Mouse (Mus musculus) midbrain, embryonic 14.5 days (tissue): ENCODE results near the gene Lgr6. TPM values are rescaled to one million over a fixed set of nuclear protein-coding genes. Genes with fewer than 3 reads are reported as not detected.

Experiments used
- ATAC-seq: fragments of 200-750 bp; cut with Nextera tagmentation; 2 replicates; pipeline ENCODE4 v1.8.0; 2017; ENCODE audit warnings: moderate number of reproducible peaks, moderate library complexity; ENCODE audit not compliant: low FRiP score, low TSS enrichment
- DNase-seq: peaks from one replicate; pipeline ENCODE4 v3.0.0-alpha.2; 2015
- H3K27ac ChIP-seq: fragments of 300-500 bp; sonication (generic); replicated peaks from 2 replicates; pipeline ENCODE4 v1.5.1; 2014; ENCODE audit warnings: mild to moderate bottlenecking, low read depth, low read length, moderate library complexity
- H3K27me3 ChIP-seq: fragments of 300-500 bp; sonication (generic); 2 replicates; pipeline ENCODE4 v1.6.1; 2014; ENCODE audit warnings: low read length, control low read depth, mixed read lengths; ENCODE audit not compliant: control insufficient read depth, insufficient read depth
- H3K36me3 ChIP-seq: fragments of 300-500 bp; sonication (generic); 2 replicates; pipeline ENCODE4 v1.6.1; 2014; ENCODE audit warnings: low read length, control low read depth; ENCODE audit not compliant: control insufficient read depth, insufficient read depth
- H3K4me1 ChIP-seq: fragments of 300-500 bp; sonication (generic); 2 replicates; pipeline ENCODE4 v1.6.1; 2014; ENCODE audit warnings: mild to moderate bottlenecking, antibody characterized with exemption, low read length, control low read depth; ENCODE audit not compliant: control insufficient read depth, insufficient read depth
- H3K4me2 ChIP-seq: fragments of 300-500 bp; sonication (generic); 2 replicates; pipeline ENCODE4 v1.6.1; 2014; ENCODE audit warnings: mild to moderate bottlenecking, low read length, moderate library complexity
- H3K4me3 ChIP-seq: fragments of 300-500 bp; sonication (generic); replicated peaks from 2 replicates; pipeline ENCODE4 v1.5.1; 2014; ENCODE audit warnings: low read depth, low read length
- H3K9ac ChIP-seq: fragments of 300-500 bp; sonication (generic); replicated peaks from 2 replicates; pipeline ENCODE4 v1.6.1; 2014; ENCODE audit warnings: mild to moderate bottlenecking, low read length, moderate library complexity
- H3K9me3 ChIP-seq: fragments of 300-500 bp; sonication (generic); 2 replicates; pipeline ENCODE4 v1.6.1; 2016; ENCODE audit warnings: low read length, control low read depth, mixed read lengths; ENCODE audit not compliant: control insufficient read depth
- WGBS: fragments of 180-500 bp; shearing (Covaris S2); extraction: QIAGEN DNeasy Blood & Tissue Kit; methylation state at CpG from one replicate; pipeline ENCODE4 v1.1.7; 2014; 5-methylcytosine and 5-hydroxymethylcytosine counted together
- polyA plus RNA-seq: library from polyadenylated mRNA; unstranded; fragments of >200 nt; fragmentation: Nextera tagmentation; extraction: Ambion mirVana; gene quantifications from 2 replicates; pipeline ENCODE4 v1.2.1, GENCODE M21; 2014

Gene Lgr6
- polyA plus RNA-seq, 1 experiment from 2014 or later, result 0.87 TPM

DNA sequence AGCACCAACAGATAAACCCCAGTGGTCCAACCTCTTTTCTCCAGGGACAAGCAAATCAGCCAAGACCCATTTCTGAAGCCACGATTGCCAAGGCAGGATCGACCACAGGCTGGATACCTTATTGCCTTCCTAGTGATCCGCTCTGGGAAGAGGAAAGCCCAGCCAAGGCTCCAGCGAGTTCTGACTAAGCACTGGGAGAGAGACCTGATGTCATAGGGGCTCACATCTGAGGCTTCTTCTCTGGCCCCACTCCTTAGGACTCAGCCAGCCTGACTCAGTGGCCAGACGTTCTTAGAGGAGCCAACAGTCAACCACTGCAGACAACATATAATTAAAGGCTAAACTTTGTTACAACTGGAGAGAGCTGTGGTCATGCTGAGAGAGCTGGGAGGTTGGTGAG is 83.1 kb downstream of the Lgr6 start:
- Histone ChIP-seq H3K27me3 (no peaks in the 10 kb centered on the region), H3K27ac (no peak overlapping the region), H3K4me1 (peaks cover 19% of the 10 kb centered on the region; the same call in 1 of the 2 replicates), H3K4me3 (no peak overlapping the region), H3K9ac (no peak overlapping the region), H3K36me3 (no peaks in the 10 kb centered on the region), H3K4me2 (no peak overlapping the region), H3K9me3 (no peaks in the 10 kb centered on the region)
- DNase-seq (no peak), ATAC-seq (no peak)
- WGBS, result 85% methylated on average over 5 of the region's 5 CpGs

DNA sequence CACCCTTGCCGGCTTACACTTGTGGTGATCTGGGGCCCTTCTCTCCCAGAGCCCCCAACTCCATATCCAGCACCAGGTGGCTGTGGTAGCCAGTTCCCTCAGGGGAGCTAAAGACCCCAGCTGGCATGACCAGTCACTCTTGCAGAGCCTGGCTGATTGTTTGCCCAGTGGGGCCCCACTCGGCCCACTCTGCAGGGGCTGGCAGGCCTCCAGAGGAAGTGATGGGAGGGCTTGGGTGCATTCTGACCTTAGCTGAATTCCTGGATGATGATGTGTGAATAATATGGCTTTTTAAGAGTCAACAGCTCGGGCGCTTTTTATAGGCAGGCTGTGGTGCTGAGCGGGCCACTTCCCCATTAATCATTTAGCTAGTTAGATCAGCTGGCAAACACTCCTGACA is 84.1 kb downstream of the Lgr6 start:
- H3K4me1 ChIP-seq, result peaks cover 19% of the 10 kb centered on the region; the same call in 1 of the 2 replicates
- H3K36me3 ChIP-seq, result no peaks in the 10 kb centered on the region
- no peak overlapping the region for H3K9ac ChIP-seq
- H3K4me3 ChIP-seq, result no peak overlapping the region
- peak; percentile 39 for DNase-seq
- ATAC-seq, result no peak
- no peaks in the 10 kb centered on the region for H3K27me3 ChIP-seq
- no peaks in the 10 kb centered on the region for H3K9me3 ChIP-seq
- 51% methylated on average over 5 of the region's 5 CpGs for WGBS
- no peak overlapping the region for H3K4me2 ChIP-seq
- no peak overlapping the region for H3K27ac ChIP-seq

DNA sequence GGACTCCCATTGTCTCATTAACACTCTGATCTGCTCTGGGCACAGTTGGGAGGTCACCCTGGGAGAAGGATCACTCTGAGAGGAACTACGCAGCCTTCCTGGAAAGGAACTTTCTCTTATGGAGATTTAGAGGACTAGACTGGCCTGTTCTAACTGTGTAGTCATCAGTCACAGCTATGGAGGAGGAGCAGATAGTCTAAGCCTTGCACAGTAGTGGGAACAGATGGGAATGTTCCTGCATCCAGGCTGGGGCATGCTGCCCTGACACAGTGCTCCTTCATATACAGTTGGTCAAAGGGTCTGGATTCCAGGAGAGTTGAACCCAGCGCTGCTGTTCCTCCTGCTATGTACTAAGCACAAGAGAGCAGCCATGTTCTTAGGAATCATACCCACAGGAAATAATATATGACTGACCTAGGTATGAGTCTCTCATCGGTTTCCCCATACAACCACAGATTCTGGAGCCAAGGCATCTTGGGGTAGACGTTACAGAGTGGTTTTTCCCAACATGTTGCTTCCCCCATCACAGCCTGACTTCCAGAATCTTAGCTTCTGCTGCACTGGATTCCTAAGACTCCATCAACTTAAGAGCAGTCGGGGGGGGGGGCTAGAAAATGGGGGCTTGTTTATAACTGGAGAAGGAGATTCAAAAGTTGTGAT is 84.7 kb downstream of the Lgr6 start:
- ATAC-seq, result no peak
- H3K27ac ChIP-seq, result no peak overlapping the region

DNA sequence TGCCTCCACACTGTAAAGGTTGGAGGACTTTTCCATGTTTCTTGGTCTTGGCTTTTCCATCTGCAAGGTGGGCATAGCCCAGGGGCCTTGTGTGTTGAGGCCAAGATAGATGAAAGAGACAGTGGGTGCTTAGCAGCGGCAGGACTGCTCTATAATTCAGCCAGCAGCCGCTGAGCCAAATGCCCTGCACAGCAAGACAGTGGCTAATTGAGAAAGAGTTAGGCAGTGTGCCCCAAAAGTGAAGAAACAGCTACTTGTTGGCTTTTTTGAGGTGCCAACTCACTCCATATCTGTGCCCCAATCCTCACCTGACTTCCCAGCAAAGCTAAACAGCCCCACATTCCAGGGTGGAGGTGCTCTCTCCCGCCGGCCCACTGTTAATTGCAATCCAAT is 85.3 kb downstream of the Lgr6 start:
- Histone ChIP-seq H3K27ac (no peak overlapping the region), H3K4me2 (no peak overlapping the region), H3K9me3 (no peaks in the 10 kb centered on the region), H3K4me3 (no peak overlapping the region), H3K4me1 (peaks cover 19% of the 10 kb centered on the region; the same call in 1 of the 2 replicates), H3K27me3 (no peaks in the 10 kb centered on the region), H3K36me3 (no peaks in the 10 kb centered on the region), H3K9ac (no peak overlapping the region)
- 83% methylated on average over 4 of the region's 4 CpGs for WGBS
- DNase-seq, result no peak
- ATAC-seq, result no peak

More for the DNA sequence above, 84.7 kb downstream of the Lgr6 start:
- Histone ChIP-seq H3K36me3 (no peaks in the 10 kb centered on the region), H3K27me3 (no peaks in the 10 kb centered on the region), H3K9me3 (no peaks in the 10 kb centered on the region), H3K4me3 (no peak overlapping the region), H3K4me2 (no peak overlapping the region), H3K9ac (no peak overlapping the region), H3K4me1 (peaks cover 19% of the 10 kb centered on the region; the same call in 1 of the 2 replicates)
- WGBS, result 85% methylated on average over 5 of the region's 5 CpGs
- no peak for DNase-seq

DNA sequence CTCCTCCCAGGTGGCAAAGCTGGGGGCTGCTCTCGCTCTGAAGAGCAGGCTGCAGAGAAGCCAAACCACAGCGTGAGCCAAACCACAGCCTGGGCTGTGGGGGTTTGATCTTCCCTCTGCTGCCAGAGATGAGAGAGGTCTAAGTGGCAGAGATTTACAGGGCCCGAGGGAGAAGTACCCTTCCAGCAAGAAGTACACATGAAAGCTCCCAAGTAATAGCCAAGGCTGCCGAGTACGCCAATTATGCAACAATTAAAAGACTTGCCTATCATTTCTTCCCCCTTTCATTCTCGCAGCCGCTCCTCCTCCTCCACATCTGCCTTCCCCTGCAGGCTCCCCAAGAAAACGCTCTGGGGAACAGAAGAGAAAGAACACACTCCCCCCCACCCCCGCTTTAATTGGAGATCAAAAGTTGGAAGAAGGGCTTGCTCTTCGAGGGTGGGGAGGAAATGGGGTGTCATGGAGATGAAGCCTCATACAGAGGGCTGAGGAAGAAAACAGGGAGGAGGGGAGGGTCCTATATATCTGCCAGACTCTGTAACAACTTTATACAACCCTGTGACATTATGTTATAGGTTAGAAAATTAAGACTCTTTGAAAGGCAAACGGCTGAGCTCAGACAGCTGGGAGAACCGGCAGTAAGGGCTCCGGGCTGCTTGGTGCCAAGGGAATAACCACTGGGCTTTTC is 85.8 kb downstream of the Lgr6 start:
- Histone ChIP-seq H3K27me3 (no peaks in the 10 kb centered on the region), H3K9me3 (no peaks in the 10 kb centered on the region), H3K36me3 (no peaks in the 10 kb centered on the region), H3K9ac (no peak overlapping the region), H3K4me1 (peaks cover 19% of the 10 kb centered on the region; the same call in 1 of the 2 replicates), H3K4me3 (no peak overlapping the region), H3K4me2 (no peak overlapping the region), H3K27ac (no peak overlapping the region)
- ATAC-seq, result no peak
- peak; percentile 58 for DNase-seq
- WGBS, result 26% methylated on average over 13 of the region's 13 CpGs

DNA sequence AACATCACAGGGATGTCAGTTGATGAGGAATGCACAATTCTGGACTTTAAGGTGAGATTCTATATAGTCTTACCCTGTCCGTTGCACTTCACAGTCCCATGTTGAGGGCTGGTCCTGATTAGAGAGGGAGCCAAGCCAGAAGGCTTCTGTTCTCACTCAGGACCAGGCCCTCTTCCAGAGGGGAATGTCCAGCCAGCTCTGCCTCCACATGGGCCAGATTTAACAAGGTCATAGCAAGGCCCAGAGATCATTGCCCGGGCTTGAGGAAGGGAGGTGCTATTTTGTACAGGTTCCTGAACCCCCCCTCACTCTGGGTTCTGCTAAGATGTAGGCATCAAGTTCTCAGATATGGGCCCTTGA is 87.4 kb downstream of the Lgr6 start:
- Histone ChIP-seq H3K9me3 (no peaks in the 10 kb centered on the region), H3K36me3 (no peaks in the 10 kb centered on the region), H3K4me3 (no peak overlapping the region), H3K27ac (no peak overlapping the region), H3K9ac (no peak overlapping the region), H3K4me1 (peaks cover 19% of the 10 kb centered on the region; the same call in 1 of the 2 replicates), H3K27me3 (no peaks in the 10 kb centered on the region), H3K4me2 (no peak overlapping the region)
- ATAC-seq (no peak), DNase-seq (no peak)
- 97% methylated on average over 2 of the region's 2 CpGs for WGBS

DNA sequence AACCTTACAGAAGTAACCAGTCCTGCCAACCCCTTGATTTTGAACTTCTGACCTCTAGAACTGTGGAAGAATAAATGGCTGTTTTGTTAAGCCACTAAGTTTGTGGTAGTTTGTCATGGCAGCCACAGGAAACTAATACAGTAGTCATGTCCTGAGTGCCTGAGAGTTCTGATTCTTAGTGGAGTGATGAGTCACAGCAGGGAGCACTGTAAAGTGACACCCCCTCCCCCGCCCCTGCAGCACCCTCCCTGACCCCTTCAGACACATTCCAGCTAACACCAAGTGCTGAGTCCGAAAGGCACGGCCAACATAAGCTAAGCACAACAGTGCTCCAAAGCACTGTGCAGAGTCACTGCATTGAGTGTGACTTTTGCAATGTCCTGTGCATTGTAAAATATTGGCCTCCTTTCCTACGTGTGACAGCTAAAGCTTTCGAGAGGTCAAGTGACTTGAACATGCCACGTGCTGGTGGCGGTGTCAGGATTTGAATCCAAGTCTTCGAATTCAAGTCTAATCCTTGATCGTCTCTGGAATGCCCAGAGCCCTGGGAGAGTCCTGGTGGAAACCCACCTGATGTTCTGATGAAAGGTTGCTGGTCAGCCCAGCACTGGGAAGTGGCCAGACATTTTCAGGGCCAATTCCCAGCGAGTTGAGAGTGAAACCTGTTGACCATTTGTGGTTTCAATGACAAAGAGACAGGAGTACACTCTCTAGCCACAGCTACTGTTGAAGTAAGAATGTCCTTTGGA is 88.0 kb downstream of the Lgr6 start:
- WGBS, result 89% methylated on average over 10 of the region's 10 CpGs
- Histone ChIP-seq H3K36me3 (no peaks in the 10 kb centered on the region), H3K4me2 (no peak overlapping the region), H3K4me1 (peaks cover 19% of the 10 kb centered on the region; the same call in 1 of the 2 replicates), H3K27ac (no peak overlapping the region), H3K9me3 (no peaks in the 10 kb centered on the region), H3K27me3 (no peaks in the 10 kb centered on the region), H3K4me3 (no peak overlapping the region), H3K9ac (no peak overlapping the region)
- ATAC-seq, result no peak
- DNase-seq, result no peak

DNA sequence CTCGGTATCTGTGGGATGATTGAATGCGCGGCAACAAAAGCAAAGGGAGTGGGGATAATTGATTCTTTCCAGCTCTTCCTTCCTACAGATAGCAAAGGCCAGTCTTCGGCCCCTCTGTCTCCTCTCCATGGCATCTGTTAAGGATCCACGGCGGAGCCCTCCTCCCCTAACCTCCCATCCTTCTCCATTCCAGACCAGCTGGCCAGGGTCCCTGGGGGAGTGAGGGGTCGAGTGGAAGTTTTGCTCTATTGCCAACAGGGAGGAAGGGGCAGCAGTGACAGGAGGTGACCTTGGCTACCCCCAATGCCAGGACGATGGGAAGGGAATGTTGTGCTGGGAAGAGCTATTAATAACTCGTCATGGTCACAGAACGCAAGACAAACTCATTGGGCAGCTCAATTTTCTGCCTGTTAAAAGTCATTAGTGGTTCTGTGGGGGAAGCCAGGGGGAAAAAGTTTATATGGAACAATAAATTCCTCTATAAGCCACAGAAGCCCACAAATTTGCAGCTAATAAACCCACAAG is 90.1 kb downstream of the Lgr6 start:
- peaks cover 11% of the 10 kb centered on the region; the same call in 1 of the 2 replicates for H3K4me1 ChIP-seq
- no peak overlapping the region for H3K9ac ChIP-seq
- no peak overlapping the region for H3K27ac ChIP-seq
- DNase-seq, result no peak
- 42% methylated on average over 10 of the region's 10 CpGs for WGBS
- no peaks in the 10 kb centered on the region for H3K9me3 ChIP-seq
- H3K4me2 ChIP-seq, result no peak overlapping the region
- no peaks in the 10 kb centered on the region for H3K36me3 ChIP-seq
- no peak overlapping the region for H3K4me3 ChIP-seq
- no peak for ATAC-seq
- H3K27me3 ChIP-seq, result no peaks in the 10 kb centered on the region
